Mouse (Mus musculus) kidney, adult 2 months (tissue): ENCODE data around the gene Zfr2. TPM values are rescaled to one million over a fixed set of nuclear protein-coding genes. Genes with fewer than 3 reads are reported as not detected.

Experiments used
- DNase-seq: peaks from one replicate; pipeline ENCODE4 v3.0.0; 2021
- H3K27ac ChIP-seq: fragments of 200-500 bp; 2 replicates; pipeline ENCODE4 v1.5.1; 2012; ENCODE audit warnings: low read depth, low read length, control low read depth, inconsistent platforms; ENCODE audit not compliant: insufficient read depth
- H3K27me3 ChIP-seq: fragments of 200-500 bp; replicated peaks from 2 replicates; pipeline ENCODE4 v1.6.1; 2012; ENCODE audit warnings: mild to moderate bottlenecking, moderate library complexity, low read length, inconsistent platforms; ENCODE audit not compliant: control insufficient read depth, insufficient read depth
- H3K36me3 ChIP-seq: fragments of 200-500 bp; 2 replicates; pipeline ENCODE4 v1.6.1; 2012; ENCODE audit warnings: mild to moderate bottlenecking, moderate library complexity, low read length, inconsistent platforms; ENCODE audit not compliant: control insufficient read depth, insufficient read depth
- H3K4me1 ChIP-seq: fragments of 200-500 bp; 2 replicates; pipeline ENCODE4 v1.6.1; 2011; ENCODE audit warnings: low read length; ENCODE audit not compliant: control insufficient read depth, insufficient read depth
- H3K4me3 ChIP-seq: fragments of 200-500 bp; 2 replicates; pipeline ENCODE4 v1.5.1; 2011; ENCODE audit warnings: mild to moderate bottlenecking, low read depth, low read length, control low read depth; ENCODE audit not compliant: insufficient read depth
- CTCF ChIP-seq: fragments of 200-500 bp; conservative IDR thresholded peaks from 2 replicates; pipeline ENCODE4 v1.5.1; 2011; ENCODE audit warnings: low read depth, mild to moderate bottlenecking, control low read depth, low read length, moderate library complexity, mixed read lengths; ENCODE audit not compliant: insufficient read depth, insufficient read length
- POLR2A ChIP-seq: fragments of 200-500 bp; IDR thresholded peaks from one replicate; pipeline ENCODE4 v1.6.1; 2011; ENCODE audit warnings: low read depth, low read length, control low read depth
- WGBS: fragments of 180-500 bp; shearing (Covaris S2); methylation state at CpG from one replicate; pipeline ENCODE4 v1.1.7; 2018; 5-methylcytosine and 5-hydroxymethylcytosine counted together
- polyA plus RNA-seq: library from polyadenylated mRNA; depleted of rRNA; stranded (reverse); fragments of >200 nt; gene quantifications from 2 replicates; pipeline ENCODE4 v1.2.3, GENCODE M21; 2012

Zfr2 gene
- polyA plus RNA-seq, 1 experiment: 4.6 TPM

DNA sequence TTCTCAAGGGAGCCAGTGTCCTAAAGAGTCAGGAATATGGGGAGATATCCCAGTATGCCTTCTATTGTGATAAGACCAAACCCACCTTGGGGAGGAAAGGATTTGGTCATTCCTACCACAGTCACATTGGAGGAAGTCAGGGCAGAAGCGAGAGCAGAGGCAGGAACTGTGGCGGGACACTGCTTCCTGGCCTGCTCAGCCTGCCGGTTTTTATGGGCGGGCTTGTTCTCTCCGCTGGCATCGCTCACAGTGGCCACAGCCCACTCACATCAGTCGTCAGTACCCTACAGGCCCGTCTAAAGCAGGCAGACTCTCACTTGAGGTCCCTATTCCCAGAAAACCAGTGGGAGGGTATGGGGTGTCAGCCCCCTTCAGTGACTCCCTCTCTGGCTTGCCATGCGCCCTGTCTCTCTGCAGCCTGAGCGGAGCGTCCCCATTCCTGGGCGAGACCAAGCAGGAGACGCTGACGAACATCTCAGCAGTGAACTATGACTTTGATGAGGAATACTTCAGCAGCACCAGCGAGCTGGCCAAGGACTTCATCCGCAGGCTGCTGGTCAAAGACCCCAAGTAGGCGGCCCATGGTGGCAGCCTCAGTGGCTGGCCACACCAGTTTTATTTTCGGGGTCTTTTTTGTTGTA lies 41.5 kb upstream of the Zfr2 start:
- H3K27ac ChIP-seq: no peak overlapping the region

DNA sequence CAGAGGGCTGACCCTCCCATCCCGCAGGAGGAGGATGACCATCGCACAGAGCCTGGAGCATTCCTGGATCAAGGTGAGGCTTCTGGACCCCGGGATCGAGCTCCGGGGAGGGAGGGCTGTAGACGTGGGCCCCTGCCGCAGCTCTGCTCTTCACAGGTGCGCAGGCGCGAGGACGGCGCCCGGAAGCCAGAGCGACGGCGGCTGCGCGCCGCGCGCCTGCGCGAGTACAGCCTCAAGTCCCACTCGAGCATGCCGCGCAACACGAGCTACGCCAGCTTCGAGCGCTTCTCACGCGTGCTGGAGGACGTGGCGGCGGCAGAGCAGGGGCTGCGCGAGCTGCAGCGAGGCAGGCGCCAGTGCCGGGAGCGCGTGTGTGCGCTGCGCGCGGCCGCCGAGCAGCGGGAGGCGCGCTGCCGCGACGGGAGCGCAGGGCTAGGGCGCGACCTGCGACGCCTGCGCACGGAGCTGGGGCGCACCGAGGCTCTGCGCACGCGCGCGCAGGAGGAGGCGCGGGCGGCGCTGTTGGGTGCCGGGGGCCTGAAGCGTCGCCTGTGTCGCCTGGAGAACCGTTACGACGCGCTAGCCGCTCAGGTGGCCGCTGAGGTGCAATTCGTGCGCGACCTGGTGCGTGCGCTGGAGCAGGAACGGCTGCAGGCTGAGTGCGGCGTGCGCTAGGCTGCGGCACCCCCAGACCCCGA lies 40.5 kb upstream of the Zfr2 start:
- TF ChIP-seq POLR2A (peak; percentile 79), CTCF (no peak)
- peak; percentile 88 for DNase-seq
- under 1% methylated on average over 93 of the region's 93 CpGs for WGBS

More for the DNA sequence above, 41.5 kb upstream of the Zfr2 start:
- Histone ChIP-seq H3K27me3 (no peaks in the 10 kb centered on the region), H3K4me1 (peaks cover 3% of the 10 kb centered on the region; the same call in 1 of the 2 replicates), H3K4me3 (no peak overlapping the region), H3K36me3 (no peaks in the 10 kb centered on the region)
- WGBS: 71% methylated on average over 18 of the region's 18 CpGs
- no peak for DNase-seq
- no peak for TF ChIP-seq POLR2A
- TF ChIP-seq CTCF: no peak

DNA sequence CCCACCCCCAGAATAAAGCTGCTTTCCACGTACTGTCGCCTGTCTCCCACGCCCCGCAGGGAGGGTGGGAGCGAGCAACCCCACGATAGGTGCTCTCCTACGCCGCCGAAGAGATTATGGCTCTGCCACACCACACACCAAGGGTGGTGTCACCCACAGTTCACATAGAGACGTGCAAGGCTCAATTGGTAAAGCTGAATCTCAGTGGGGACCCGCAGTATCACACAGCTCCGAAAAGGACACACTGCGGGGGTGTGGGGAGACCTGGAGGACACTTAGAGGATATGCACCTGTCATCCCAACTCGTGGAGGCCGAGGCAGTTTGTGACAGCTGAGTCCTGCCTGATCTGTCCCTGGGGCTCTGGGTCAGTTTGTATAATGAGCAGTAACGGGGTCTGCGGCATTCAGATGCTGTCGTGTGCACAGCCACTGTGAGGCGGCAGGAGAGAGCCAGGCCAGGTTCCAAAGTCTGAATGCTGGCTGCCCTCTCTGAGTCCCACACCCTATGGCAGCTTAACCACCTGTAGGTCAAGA lies 39.9 kb upstream of the Zfr2 start:
- Histone ChIP-seq H3K27me3 (no peaks in the 10 kb centered on the region), H3K4me1 (peaks cover 3% of the 10 kb centered on the region; the same call in 1 of the 2 replicates), H3K27ac (no peak overlapping the region), H3K4me3 (peak overlapping the region; percentile 83), H3K36me3 (no peaks in the 10 kb centered on the region)
- 2% methylated on average over 19 of the region's 19 CpGs for WGBS
- TF ChIP-seq CTCF (no peak), POLR2A (peak; percentile 10)
- peak; percentile 54 for DNase-seq

More for the DNA sequence above, 40.5 kb upstream of the Zfr2 start:
- Histone ChIP-seq H3K4me1 (peaks cover 3% of the 10 kb centered on the region; the same call in 1 of the 2 replicates), H3K4me3 (peak overlapping the region; percentile 83), H3K27ac (peak overlapping the region; percentile 94), H3K27me3 (no peaks in the 10 kb centered on the region), H3K36me3 (no peaks in the 10 kb centered on the region)

DNA sequence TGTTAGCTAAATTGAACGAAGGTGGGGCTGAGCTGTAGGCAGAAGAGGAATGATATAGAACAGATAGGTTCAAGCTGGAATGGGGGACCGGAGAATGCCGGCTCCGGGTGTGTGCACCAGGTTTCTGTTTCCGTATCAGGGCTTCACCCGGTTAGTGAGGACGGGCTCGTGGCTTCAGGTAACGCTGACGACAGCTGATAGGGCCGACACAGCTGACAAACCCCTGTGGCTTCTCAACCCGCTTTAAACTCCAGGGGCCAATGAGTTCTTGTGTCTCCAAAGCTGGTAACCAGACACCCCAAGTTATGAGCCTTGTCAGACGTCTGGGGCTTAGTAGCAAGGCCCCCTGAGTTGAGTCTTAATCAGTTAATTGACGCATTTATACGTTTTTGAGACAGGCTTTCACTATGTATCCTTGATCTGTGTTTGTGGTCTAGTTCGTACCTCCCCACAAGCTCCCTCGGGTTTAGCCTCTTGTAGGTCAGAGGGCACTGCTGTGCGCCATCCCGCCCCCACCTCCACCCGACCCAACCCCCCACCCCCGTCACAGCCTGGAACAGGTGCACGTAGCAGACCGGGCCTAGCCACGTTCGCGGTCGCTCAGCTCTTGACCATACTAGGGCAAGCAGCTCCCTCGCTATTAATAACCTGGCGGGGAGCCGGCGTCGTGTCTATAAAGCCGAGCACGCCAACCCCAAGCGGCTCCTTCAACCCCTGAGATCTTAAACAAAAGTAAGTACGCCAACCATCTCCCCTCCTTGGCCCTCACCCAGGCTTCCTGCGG lies 38.8 kb upstream of the Zfr2 start:
- Histone ChIP-seq H3K4me3 (no peak overlapping the region), H3K27me3 (no peaks in the 10 kb centered on the region), H3K27ac (no peak overlapping the region), H3K4me1 (peaks cover 3% of the 10 kb centered on the region; the same call in 1 of the 2 replicates), H3K36me3 (no peaks in the 10 kb centered on the region)
- no peak for TF ChIP-seq CTCF
- no peak for TF ChIP-seq POLR2A
- no peak for DNase-seq
- 14% methylated on average over 37 of the region's 37 CpGs for WGBS

DNA sequence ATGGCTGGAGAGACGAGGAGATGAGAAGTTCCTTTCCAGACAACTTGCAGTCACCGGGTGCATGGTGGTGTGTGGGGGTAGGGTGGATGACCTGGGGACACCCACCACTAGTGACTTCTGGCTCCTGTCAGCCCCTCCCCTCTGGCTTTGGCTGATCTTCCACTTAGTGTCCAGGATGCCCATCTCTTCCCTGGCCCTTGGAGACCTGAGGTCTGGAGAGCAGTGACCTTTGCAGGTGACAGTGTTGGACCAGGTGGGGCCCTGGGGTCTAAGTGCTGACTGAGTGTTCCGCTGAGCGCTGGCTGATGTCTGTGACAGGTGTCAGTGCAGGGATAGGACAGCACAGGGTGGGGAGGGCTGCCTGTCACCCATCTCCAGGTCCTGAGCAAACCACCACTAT lies 37.7 kb upstream of the Zfr2 start:
- Histone ChIP-seq H3K27ac (no peak overlapping the region), H3K4me3 (no peak overlapping the region), H3K4me1 (peaks cover 3% of the 10 kb centered on the region; the same call in 1 of the 2 replicates), H3K36me3 (no peaks in the 10 kb centered on the region), H3K27me3 (no peaks in the 10 kb centered on the region)
- DNase-seq: no peak
- TF ChIP-seq POLR2A: no peak
- TF ChIP-seq CTCF: no peak
- WGBS: 69% methylated on average over 4 of the region's 4 CpGs

DNA sequence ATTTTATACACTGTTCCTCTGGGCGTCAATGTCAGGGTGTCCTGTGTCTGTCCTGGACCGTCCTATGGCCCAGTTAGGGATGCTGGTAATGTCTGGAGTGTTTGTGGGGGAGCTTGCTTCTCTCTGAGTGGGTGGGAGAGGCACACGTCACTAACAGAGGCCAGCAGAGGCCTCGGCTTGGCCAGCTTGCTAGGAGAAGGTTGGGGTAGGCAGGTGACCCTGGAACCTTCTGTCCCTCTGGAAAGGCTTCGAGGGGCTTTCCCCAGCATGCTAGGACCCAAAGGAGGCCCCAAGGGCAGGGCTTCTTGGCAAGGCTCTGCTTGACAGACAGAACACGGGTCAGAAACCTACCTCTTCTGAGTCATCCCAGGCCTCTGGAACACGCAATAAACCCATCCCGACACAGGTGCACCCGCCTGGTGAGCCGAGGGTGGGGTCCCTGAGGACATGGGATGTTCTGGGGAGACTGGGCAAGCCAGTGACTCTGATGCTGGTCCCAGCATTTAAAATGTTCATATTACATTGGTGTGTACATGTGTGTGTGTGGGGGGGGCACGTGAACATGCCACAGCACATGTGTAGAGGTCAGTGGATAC lies 36.4 kb upstream of the Zfr2 start:
- 69% methylated on average over 11 of the region's 11 CpGs for WGBS

More for the DNA sequence above, 36.4 kb upstream of the Zfr2 start:
- H3K4me1 ChIP-seq: peaks cover 2% of the 10 kb centered on the region; the same call in 1 of the 2 replicates
- no peaks in the 10 kb centered on the region for H3K36me3 ChIP-seq
- no peaks in the 10 kb centered on the region for H3K27me3 ChIP-seq
- no peak overlapping the region for H3K4me3 ChIP-seq
- H3K27ac ChIP-seq: no peak overlapping the region
- no peak for TF ChIP-seq POLR2A
- no peak for TF ChIP-seq CTCF
- DNase-seq: no peak
